In the genomic region with DNA sequence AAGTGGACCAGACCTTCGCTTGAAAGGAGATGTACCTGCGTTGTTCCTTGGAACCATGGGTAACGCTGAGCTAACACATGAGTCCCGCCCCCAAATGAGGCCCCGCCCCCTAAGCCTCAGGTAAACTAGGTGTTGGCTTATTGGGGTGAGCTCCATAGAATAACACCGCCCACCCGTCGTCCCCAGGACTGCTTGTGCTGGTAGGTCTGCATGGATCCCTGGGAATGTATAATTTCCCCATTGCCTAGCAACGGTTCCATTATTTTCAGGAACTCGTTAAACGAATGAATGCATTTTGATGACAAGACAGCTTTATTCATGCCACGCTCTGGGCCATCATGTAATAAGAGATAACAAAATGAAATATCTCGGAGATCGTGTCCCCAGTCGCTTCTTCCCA, we compare ENCODE assay signal across 16 mouse cellular contexts.
A peak's percentile ranks its signal among the peaks of the same experiment; 100 is the strongest.
DNase-seq lines count a peak whose midpoint lies in the region; ATAC-seq lines count a peak whose summit lies in the region.
"Had no signal": no experiment of that assay in that cellular context is flagged by ENCODE, and none has a peak within 500 bp of the region (broad histone marks: within the 10 kb centered on the region; RNA-seq: fewer than 3 reads in every experiment).

No protein-coding gene starts in this region.

- H3K9me3 ChIP-seq in forebrain, embryonic 16.5 days (ENCODE audit: control insufficient read depth, low read length) = no peaks in the 10 kb centered on the region
- H3K9me3 ChIP-seq in neural tube, embryonic 14.5 days (ENCODE audit: control insufficient read depth, low read length) = no peaks in the 10 kb centered on the region
- H3K9me3 ChIP-seq: limb, embryonic 15.5 days had no signal

- peaks cover 29% of the 10 kb centered on the region for H3K4me1 ChIP-seq in forebrain, embryonic 16.5 days (replicated peaks; ENCODE audit: control insufficient read depth, insufficient read depth, low read length)
- peaks cover 13% of the 10 kb centered on the region for H3K4me1 ChIP-seq in neural tube, embryonic 14.5 days (ENCODE audit: control insufficient read depth, insufficient read depth, low read length)

- no peak overlapping the region; the same call in 1 of the 2 replicates for H3K4me2 ChIP-seq in forebrain, embryonic 16.5 days (ENCODE audit: low read length)
- no peak overlapping the region for H3K4me2 ChIP-seq in neural tube, embryonic 14.5 days (ENCODE audit: low read depth, low read length)
- H3K4me2 ChIP-seq: limb, embryonic 15.5 days had no signal

- peak; percentile 57 for ATAC-seq in forebrain, embryonic 16.5 days
- peak; percentile 42; the same call in 1 of the 2 replicates for ATAC-seq in neural tube, embryonic 14.5 days (ENCODE audit: low read depth)
- no peak for ATAC-seq in cerebellum, adult (ENCODE audit: insufficient number of reproducible peaks, low FRiP score, low TSS enrichment)

- no peaks in the 10 kb centered on the region for H3K27me3 ChIP-seq in forebrain, embryonic 16.5 days (replicated peaks; ENCODE audit: control insufficient read depth, insufficient read depth, low read length)
- no peaks in the 10 kb centered on the region for H3K27me3 ChIP-seq in neural tube, embryonic 14.5 days (ENCODE audit: control insufficient read depth, insufficient read depth, low read length)
- H3K27me3 ChIP-seq: limb, embryonic 15.5 days had no signal

- no peaks in the 10 kb centered on the region for H3K36me3 ChIP-seq in forebrain, embryonic 16.5 days (ENCODE audit: control insufficient read depth, insufficient read depth)
- no peaks in the 10 kb centered on the region for H3K36me3 ChIP-seq in neural tube, embryonic 14.5 days (ENCODE audit: control insufficient read depth, insufficient read depth, low read length)
- H3K36me3 ChIP-seq: limb, embryonic 15.5 days had no signal

- DNase-seq in left cerebral cortex, adult 9 months (ENCODE audit: low spot score in 2 of 2) = peak; percentile 1 to 5
- no peak for DNase-seq in left cerebral cortex, adult 11 months (ENCODE audit: low spot score)
- peak; percentile 43 for DNase-seq in brain, adult 2 months (ENCODE audit: low read depth, low spot score)
- DNase-seq in cerebellum, postnatal 4 days (ENCODE audit: low spot score in 2 of 2) = no peak
- DNase-seq in adrenal gland, adult 2 months = no peak
- DNase-seq: adrenal gland, postnatal 10 days; cerebellum, postnatal 10 days; kidney, adult 9 months; lung, adult 2 months; thymus, postnatal 14 days had no signal

- 44% methylated on average over 15 of the region's 15 CpGs for WGBS in forebrain, embryonic 16.5 days
- WGBS in neural tube, embryonic 14.5 days = 60% methylated on average over 15 of the region's 15 CpGs

- H3K27ac ChIP-seq in forebrain, embryonic 16.5 days (ENCODE audit: low read length) = no peak overlapping the region
- H3K27ac ChIP-seq in neural tube, embryonic 14.5 days (ENCODE audit: low read depth, low read length) = no peak overlapping the region; the same call in 1 of the 2 replicates
- H3K27ac ChIP-seq: left cerebral cortex, adult 2 months; limb, embryonic 15.5 days; macrophage had no signal

- H3K9ac ChIP-seq in forebrain, embryonic 16.5 days (replicated peaks; ENCODE audit: low read depth, low read length) = no peak overlapping the region
- H3K9ac ChIP-seq in neural tube, embryonic 14.5 days (replicated peaks; ENCODE audit: low read depth, low read length) = no peak overlapping the region
- H3K9ac ChIP-seq: limb, embryonic 15.5 days had no signal

- H3K4me3 ChIP-seq in forebrain, embryonic 16.5 days (replicated peaks; ENCODE audit: low read length) = no peak overlapping the region
- no peak overlapping the region for H3K4me3 ChIP-seq in neural tube, embryonic 14.5 days (ENCODE audit: low read depth, low read length)
- H3K4me3 ChIP-seq: left cerebral cortex, adult 2 months; limb, embryonic 15.5 days had no signal

Comparison
In these comparisons a context has a peak if more than half of its experiments do, and no peak if none do; other contexts are left out.
1. DNase-seq: peak in left cerebral cortex, adult 9 months (2 of 2) and brain, adult 2 months (single experiment); none in left cerebral cortex, adult 11 months (single experiment), cerebellum, postnatal 4 days (0 of 2) and adrenal gland, adult 2 months (single experiment).